Mouse (Mus musculus) heart, postnatal 0 days (tissue): ENCODE measurements around the gene Il10rb.

ENCODE experiments used
- CTCF ChIP-seq: IDR thresholded peaks from 2 replicates; pipeline ENCODE4 v1.5.1; 2016; ENCODE audit warnings: antibody characterized with exemption, control low read depth, low read depth
- EP300 ChIP-seq: IDR thresholded peaks from 2 replicates; pipeline ENCODE4 v1.6.1; 2016; ENCODE audit warnings: antibody characterized with exemption, low read depth

DNA sequence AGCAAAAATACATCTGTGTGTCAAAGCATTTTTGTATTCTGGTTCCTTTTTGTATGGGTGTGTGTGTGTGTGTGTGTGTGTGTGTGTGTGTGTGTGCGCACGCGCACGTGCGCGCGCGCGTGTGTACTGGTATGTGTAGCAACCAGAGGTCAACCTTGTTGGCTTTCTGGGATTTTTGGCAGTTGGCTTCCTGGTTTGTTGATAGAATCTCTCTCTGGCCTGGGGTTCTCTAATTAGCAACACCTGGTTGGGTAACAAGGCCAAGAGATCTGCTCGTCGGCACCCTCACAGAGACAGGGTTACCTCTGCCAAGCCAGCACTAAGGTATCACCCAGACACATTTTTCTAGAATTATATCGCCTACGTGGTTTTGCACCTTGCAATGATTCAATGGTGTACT, 46.4 kb upstream of the Il10rb start:
- no peak for TF ChIP-seq CTCF
- no peak for TF ChIP-seq EP300
